Comparison of ENCODE assay signal across 7 mouse cellular contexts in genomic region chr8:61041951-61042350, GRCm38 (mm10). TPM values are rescaled to one million over a fixed set of nuclear protein-coding genes. Genes with fewer than 3 reads are reported as not detected.
DNase-seq lines count a peak whose midpoint lies in the region; ATAC-seq and TF ChIP-seq lines count a peak whose summit lies in the region.

No protein-coding gene starts in this region.

- no peak overlapping the region for H3K9ac ChIP-seq in forebrain, embryonic 14.5 days (ENCODE audit: low read length)
- H3K9ac ChIP-seq in liver, postnatal 0 days (replicated peaks), result no peak overlapping the region

- H3K4me2 ChIP-seq in forebrain, embryonic 14.5 days (ENCODE audit: low read length), result no peak overlapping the region
- H3K4me2 ChIP-seq in liver, postnatal 0 days (ENCODE audit: low read depth, low read length), result no peak overlapping the region

- no peak overlapping the region for H3K27ac ChIP-seq in forebrain, embryonic 14.5 days (ENCODE audit: low read depth, low read length)
- H3K27ac ChIP-seq in liver, postnatal 0 days (ENCODE audit: low read depth), result no peak overlapping the region

- 0 out of 2 replicates have a peak, but pooled peaks cover 4% of the 10 kb centered on the region for H3K36me3 ChIP-seq in forebrain, embryonic 14.5 days (ENCODE audit: control insufficient read depth, insufficient read depth, low read length)
- peaks cover 12% of the 10 kb centered on the region; the same call in 1 of the 2 replicates for H3K36me3 ChIP-seq in liver, postnatal 0 days (replicated peaks; ENCODE audit: insufficient read depth, low read length)

- H3K4me3 ChIP-seq in forebrain, embryonic 14.5 days (ENCODE audit: low read depth, low read length), result no peak overlapping the region
- no peak overlapping the region for H3K4me3 ChIP-seq in liver, postnatal 0 days (ENCODE audit: low read depth, low read length)

- no peak for TF ChIP-seq EP300 in liver, postnatal 0 days (IDR thresholded peaks at IDR 0.05; ENCODE audit: low read depth)

- peak; percentile 74 for ATAC-seq in forebrain, embryonic 14.5 days
- no peak for ATAC-seq in liver, postnatal 0 days

- DNase-seq in 416B (ENCODE audit: low read depth), result peak; percentile 69
- DNase-seq in CD4-positive helper T cell, adult 2 months (ENCODE audit: low read depth, low spot score), result peak; percentile 50
- peak; percentile 10 for DNase-seq in brain, embryonic 18.5 days (ENCODE audit: low read depth, low spot score)
- DNase-seq in forebrain, embryonic 14.5 days (ENCODE audit: low spot score), result peak; percentile 86
- peak; percentile 68 for DNase-seq in kidney, postnatal 14 days
- DNase-seq in liver, postnatal 0 days, result peak; percentile 51
- DNase-seq in retina, postnatal 1 day, result peak; percentile 71

- no peaks in the 10 kb centered on the region for H3K27me3 ChIP-seq in forebrain, embryonic 14.5 days (replicated peaks; ENCODE audit: control insufficient read depth, insufficient read depth, low read length)
- H3K27me3 ChIP-seq in liver, postnatal 0 days (ENCODE audit: insufficient read depth, low read length), result no peaks in the 10 kb centered on the region

- TF ChIP-seq CTCF in liver, postnatal 0 days (IDR thresholded peaks at IDR 0.05; ENCODE audit: low read depth), result peak; percentile 77

- no peaks in the 10 kb centered on the region for H3K9me3 ChIP-seq in forebrain, embryonic 14.5 days (replicated peaks; ENCODE audit: control insufficient read depth, low read length)
- no peaks in the 10 kb centered on the region for H3K9me3 ChIP-seq in liver, postnatal 0 days (ENCODE audit: low read length)

- H3K4me1 ChIP-seq in forebrain, embryonic 14.5 days (ENCODE audit: control insufficient read depth, insufficient read depth, low read length), result no peaks in the 10 kb centered on the region
- no peaks in the 10 kb centered on the region for H3K4me1 ChIP-seq in liver, postnatal 0 days (ENCODE audit: insufficient read depth)

RNA-seq across cellular contexts. Expression of gene Nek1, which starts 49.0 kb away (rescaled TPM):
- 19.9 and 25.2 TPM in 2 replicates for polyA plus RNA-seq in forebrain, embryonic 14.5 days (2014; fragmentation: Nextera tagmentation; extraction: Ambion mirVana)
- polyA plus RNA-seq in liver, postnatal 0 days (2015; fragmentation: Nextera tagmentation; extraction: Ambion mirVana), result 3.4 and 4.4 TPM in 2 replicates

RNA-seq across cellular contexts. Expression of gene Clcn3, which starts 58.9 kb away (rescaled TPM):
- polyA plus RNA-seq in forebrain, embryonic 14.5 days (2014; fragmentation: Nextera tagmentation; extraction: Ambion mirVana), result 55.1 and 59.9 TPM in 2 replicates
- polyA plus RNA-seq in liver, postnatal 0 days (2015; fragmentation: Nextera tagmentation; extraction: Ambion mirVana), result 22.9 and 23.3 TPM in 2 replicates

Comparison
In these comparisons a context has a peak if more than half of its experiments do, and no peak if none do; other contexts are left out.
1. DNase-seq: peak in every context shown above with its lines; median percentile 86 in forebrain, embryonic 14.5 days; 71 in retina, postnatal 1 day; 69 in 416B; 68 in kidney, postnatal 14 days; 51 in liver, postnatal 0 days; 50 in CD4-positive helper T cell, adult 2 months; 10 in brain, embryonic 18.5 days.